Mouse (Mus musculus) macrophage (primary cell): ENCODE measurements around the gene Mepce. TPM values are rescaled to one million over a fixed set of nuclear protein-coding genes. Genes with fewer than 3 reads are reported as not detected.
"Not testable (repeated sequence)": the region's sequence is repeated elsewhere in the genome, so short reads cannot be mapped to it uniquely, and the experiment has no call there.

Experiments used
- H3K27ac ChIP-seq: fragments of 350-480 bp; formaldehyde crosslinking; 2 replicates; pipeline ENCODE4 v1.9.0; 2021
- H3K36me3 ChIP-seq: fragments of 350-480 bp; formaldehyde crosslinking; 2 replicates; pipeline ENCODE4 v1.9.0; 2021; ENCODE audit errors: inconsistent target
- H3K4me3 ChIP-seq: fragments of 350-480 bp; formaldehyde crosslinking; 2 replicates; pipeline ENCODE4 v1.9.0; 2021; ENCODE audit errors: inconsistent target
- H3K79me2 ChIP-seq: fragments of 350-480 bp; formaldehyde crosslinking; 2 replicates; pipeline ENCODE4 v1.9.0; 2021; ENCODE audit errors: inconsistent target
- WGBS: methylation state at CpG from one replicate; pipeline ENCODE4 v1.1.7; 2026; ENCODE audit warnings: inconsistent platforms; ENCODE audit not compliant: missing documents; 5-methylcytosine and 5-hydroxymethylcytosine counted together
- polyA plus RNA-seq: library from polyadenylated mRNA; stranded (reverse); fragments of 250-400 nt; gene quantifications from 3 replicates; pipeline ENCODE4 v1.2.4, GENCODE M21; 2018; ENCODE audit warnings: inconsistent platforms
- total RNA-seq, 78 experiments: library from RNA; depleted of rRNA; stranded (reverse); fragments of 250-400 nt; gene quantifications; 1 replicate in 9 of 78; 2 replicates in 24 of 78; 3 replicates in 43 of 78; 4 replicates in 2 of 78; pipeline ENCODE4 v1.2.4; 2018; ENCODE audit warnings: inconsistent platforms in 56 of 78

Gene Mepce
- 10 to 100 TPM in 25 of 26 experiments, 1 to 10 TPM in 1; 8.4 to 35.4 (median 19.6) TPM for total RNA-seq (2018; cell fraction: chromatin; rRNA removed)
- total RNA-seq (2018; cell fraction: cytosol; rRNA removed) = 10 to 100 TPM; 11.4 to 33.5 (median 25.0) TPM
- total RNA-seq (2018; cell fraction: nucleus; rRNA removed) = 10 to 100 TPM; 12.1 to 46.5 (median 30.3) TPM
- 23.9 to 28.3 TPM (median 26.6 TPM) in 3 replicates for polyA plus RNA-seq

GRCm38 (mm10) chr5:137787151-137787928 is at the start of gene Mepce, which contains the start of gene Zcwpw1:
Gene Mepce (minus strand): TSS chr5:137787655.
Gene Zcwpw1 (plus strand): TSS chr5:137787798.
- Histone ChIP-seq H3K27ac (peak within 1 kb of the TSS; percentile 96), H3K4me3 (peak within 1 kb of the TSS; percentile 65), H3K36me3 (peaks cover 10% of the 10 kb centered on the region), H3K79me2 (peaks cover 32% of the 10 kb centered on the region)
- under 1% methylated on average over 48 of the region's 48 CpGs for WGBS

- not testable (repeated sequence) for H3K4me3 ChIP-seq
- Histone ChIP-seq H3K27ac (peak overlapping the region; percentile 53), H3K79me2 (peaks cover 14% of the 10 kb centered on the region; the same call in 1 of the 2 replicates)
Observed at GRCm38 (mm10) chr5:137837110-137837509, 49.7 kb upstream of the Mepce start.

GRCm38 (mm10) chr5:137836611-137837010 is 49.2 kb upstream of the Mepce start:
- Histone ChIP-seq H3K27ac (peak overlapping the region; percentile 53), H3K79me2 (peaks cover 14% of the 10 kb centered on the region; the same call in 1 of the 2 replicates), H3K36me3 (no peaks in the 10 kb centered on the region), H3K4me3 (no peak overlapping the region)

More at GRCm38 (mm10) chr5:137837110-137837509, 49.7 kb upstream of the Mepce start:
- not testable (repeated sequence) for H3K36me3 ChIP-seq

- H3K27ac ChIP-seq = peak within 1 kb of the TSS; percentile 53
- 100% methylated on average over 1 of the region's 2 CpGs for WGBS
Observed at GRCm38 (mm10) chr5:137835966-137836520, 48.6 kb upstream of the Mepce start, which contains the start of gene Pilra. Gene Pilra (minus strand): TSS chr5:137836281.

GRCm38 (mm10) chr5:137833500-137833899 is 46.0 kb upstream of the Mepce start:
- Histone ChIP-seq H3K79me2 (peaks cover 14% of the 10 kb centered on the region; the same call in 1 of the 2 replicates), H3K4me3 (no peak overlapping the region), H3K36me3 (no peaks in the 10 kb centered on the region), H3K27ac (no peak overlapping the region)
- whole genome bisulfite sequencing = 86% methylated on average over 4 of the region's 4 CpGs

More at GRCm38 (mm10) chr5:137835966-137836520, 48.6 kb upstream of the Mepce start, which contains the start of gene Pilra:
- H3K36me3 ChIP-seq = not testable (repeated sequence)
- Histone ChIP-seq H3K4me3 (peak within 1 kb of the TSS; percentile 3; the same call in 1 of the 2 replicates), H3K79me2 (peaks cover 14% of the 10 kb centered on the region; the same call in 1 of the 2 replicates)

- Histone ChIP-seq H3K27ac (peak overlapping the region; percentile 88), H3K79me2 (peaks cover 14% of the 10 kb centered on the region; the same call in 1 of the 2 replicates), H3K36me3 (no peaks in the 10 kb centered on the region), H3K4me3 (no peak overlapping the region)
- WGBS = 17% methylated on average over 6 of the region's 6 CpGs
Observed at GRCm38 (mm10) chr5:137831506-137831905, 44.1 kb upstream of the Mepce start.

- Histone ChIP-seq H3K4me3 (no peak overlapping the region), H3K79me2 (peaks cover 14% of the 10 kb centered on the region; the same call in 1 of the 2 replicates), H3K27ac (peak overlapping the region; percentile 88), H3K36me3 (no peaks in the 10 kb centered on the region)
- WGBS = 21% methylated on average over 4 of the region's 4 CpGs
Observed at GRCm38 (mm10) chr5:137831106-137831505, 43.7 kb upstream of the Mepce start.

GRCm38 (mm10) chr5:137830238-137830637 is 42.8 kb upstream of the Mepce start:
- Histone ChIP-seq H3K27ac (peak overlapping the region; percentile 88), H3K4me3 (no peak overlapping the region), H3K79me2 (peaks cover 13% of the 10 kb centered on the region; the same call in 1 of the 2 replicates), H3K36me3 (no peaks in the 10 kb centered on the region)
- WGBS = 28% methylated on average over 7 of the region's 7 CpGs

- H3K36me3 ChIP-seq = no peaks in the 10 kb centered on the region
- H3K79me2 ChIP-seq = no peaks in the 10 kb centered on the region; the same call in 1 of the 2 replicates
- 12% methylated on average over 6 of the region's 6 CpGs for WGBS
- peak overlapping the region; percentile 88 for H3K27ac ChIP-seq
- no peak overlapping the region for H3K4me3 ChIP-seq
Observed at GRCm38 (mm10) chr5:137828694-137829093, 41.2 kb upstream of the Mepce start.

GRCm38 (mm10) chr5:137826421-137826820 is 39.0 kb upstream of the Mepce start:
- H3K4me3 ChIP-seq = no peak overlapping the region
- H3K79me2 ChIP-seq = no peaks in the 10 kb centered on the region
- H3K27ac ChIP-seq = no peak overlapping the region
- WGBS = 62% methylated on average over 7 of the region's 7 CpGs
- H3K36me3 ChIP-seq = no peaks in the 10 kb centered on the region

GRCm38 (mm10) chr5:137825971-137826370 is 38.5 kb upstream of the Mepce start:
- H3K27ac ChIP-seq = no peak overlapping the region
- no peak overlapping the region for H3K4me3 ChIP-seq
- 100% methylated on average over 2 of the region's 2 CpGs for WGBS

GRCm38 (mm10) chr5:137825030-137825429 is 37.6 kb upstream of the Mepce start:
- H3K36me3 ChIP-seq = no peaks in the 10 kb centered on the region
- WGBS = 10% methylated on average over 3 of the region's 3 CpGs
- H3K27ac ChIP-seq = peak overlapping the region; percentile 63
- no peak overlapping the region for H3K4me3 ChIP-seq
- no peaks in the 10 kb centered on the region for H3K79me2 ChIP-seq

More at GRCm38 (mm10) chr5:137825971-137826370, 38.5 kb upstream of the Mepce start:
- Histone ChIP-seq H3K79me2 (no peaks in the 10 kb centered on the region), H3K36me3 (no peaks in the 10 kb centered on the region)

GRCm38 (mm10) chr5:137823455-137824045 is 36.1 kb upstream of the Mepce start:
- peak overlapping the region; percentile 63 for H3K27ac ChIP-seq
- 55% methylated on average over 6 of the region's 6 CpGs for WGBS
- no peak overlapping the region for H3K4me3 ChIP-seq
- H3K79me2 ChIP-seq = no peaks in the 10 kb centered on the region
- no peaks in the 10 kb centered on the region for H3K36me3 ChIP-seq

GRCm38 (mm10) chr5:137822602-137823001 is 35.1 kb upstream of the Mepce start:
- 90% methylated on average over 1 of the region's 1 CpGs for WGBS
- Histone ChIP-seq H3K4me3 (no peak overlapping the region), H3K36me3 (no peaks in the 10 kb centered on the region), H3K27ac (no peak overlapping the region), H3K79me2 (no peaks in the 10 kb centered on the region)
